Mouse (Mus musculus) lung, postnatal 0 days (tissue): ENCODE results near the gene Sec14l5. TPM values are rescaled to one million over a fixed set of nuclear protein-coding genes. Genes with fewer than 3 reads are reported as not detected.
A peak's percentile ranks its signal among the peaks of the same experiment; 100 is the strongest.

Source experiments
- ATAC-seq: fragments of 200-750 bp; cut with Nextera tagmentation; 2 replicates; pipeline ENCODE4 v1.8.0; 2017; ENCODE audit warnings: moderate library complexity
- DNase-seq: peaks from one replicate; pipeline ENCODE4 v3.0.0-alpha.2; 2016; ENCODE audit warnings: low spot score
- H3K27ac ChIP-seq: fragments of 300-500 bp; sonication (generic); 2 replicates; pipeline ENCODE4 v1.5.1; 2014; ENCODE audit warnings: antibody characterized with exemption, mild to moderate bottlenecking, low read length, mixed read lengths
- H3K27me3 ChIP-seq: fragments of 300-500 bp; sonication (generic); replicated peaks from 2 replicates; pipeline ENCODE4 v1.6.1; 2014; ENCODE audit warnings: low read length, mixed read lengths; ENCODE audit not compliant: insufficient read depth
- H3K36me3 ChIP-seq: fragments of 300-500 bp; sonication (generic); 2 replicates; pipeline ENCODE4 v1.6.1; 2014; ENCODE audit warnings: low read length, mixed read lengths; ENCODE audit not compliant: insufficient read depth
- H3K4me1 ChIP-seq: fragments of 300-500 bp; sonication (generic); 2 replicates; pipeline ENCODE4 v1.6.1; 2014; ENCODE audit warnings: antibody characterized with exemption, low read depth, low read length, mixed read lengths; ENCODE audit not compliant: insufficient read depth
- H3K4me2 ChIP-seq: fragments of 300-500 bp; sonication (generic); replicated peaks from 2 replicates; pipeline ENCODE4 v1.6.1; 2014; ENCODE audit warnings: low read depth, mild to moderate bottlenecking, low read length, moderate library complexity, mixed read lengths
- H3K4me3 ChIP-seq: fragments of 300-500 bp; sonication (generic); 2 replicates; pipeline ENCODE4 v1.5.1; 2014; ENCODE audit warnings: low read depth, low read length
- H3K9ac ChIP-seq: fragments of 300-500 bp; sonication (generic); replicated peaks from 2 replicates; pipeline ENCODE4 v1.6.1; 2014; ENCODE audit warnings: low read depth, mild to moderate bottlenecking
- H3K9me3 ChIP-seq: fragments of 300-500 bp; sonication (generic); 2 replicates; pipeline ENCODE4 v1.6.1; 2016; ENCODE audit warnings: low read length, mixed read lengths
- CTCF ChIP-seq: IDR thresholded peaks from 2 replicates; pipeline ENCODE4 v1.5.1; 2016; ENCODE audit warnings: antibody characterized with exemption, mild to moderate bottlenecking
- EP300 ChIP-seq: IDR thresholded peaks from 2 replicates; pipeline ENCODE4 v1.6.1; 2016; ENCODE audit warnings: antibody characterized with exemption, mild to moderate bottlenecking, control low read depth
- WGBS: fragments of 180-500 bp; shearing (Covaris S2); extraction: QIAGEN DNeasy Blood & Tissue Kit; methylation state at CpG from one replicate; pipeline ENCODE4 v1.1.7; 2014; 5-methylcytosine and 5-hydroxymethylcytosine counted together
- polyA plus RNA-seq: library from polyadenylated mRNA; unstranded; fragments of >200 nt; fragmentation: Nextera tagmentation; extraction: Ambion mirVana; gene quantifications from 2 replicates; pipeline ENCODE4 v1.2.1, GENCODE M21; 2015

Sec14l5 gene
- polyA plus RNA-seq, 1 experiment from 2014 or later, result 0.20 TPM

- H3K9ac ChIP-seq, result peak within 1 kb of the TSS; percentile 30
Measured at GRCm38 (mm10) chr16:5203668-5204433, 56.9 kb downstream of the Sec14l5 start, which contains the start of gene Nagpa. Gene Nagpa, minus strand, starts transcription at chr16:5204012.

GRCm38 (mm10) chr16:5205431-5205970, 58.6 kb downstream of the Sec14l5 start:
- Histone ChIP-seq H3K27me3 (no peaks in the 10 kb centered on the region), H3K9ac (no peak overlapping the region), H3K27ac (no peak overlapping the region), H3K4me3 (no peak overlapping the region), H3K4me2 (no peak overlapping the region), H3K36me3 (no peaks in the 10 kb centered on the region), H3K9me3 (no peaks in the 10 kb centered on the region), H3K4me1 (0 out of 2 replicates have a peak, but pooled peaks cover 5% of the 10 kb centered on the region)
- 86% methylated on average over 5 of the region's 5 CpGs for WGBS
- ATAC-seq (no peak), DNase-seq (no peak)
- no peak for TF ChIP-seq EP300
- TF ChIP-seq CTCF, result no peak

More at GRCm38 (mm10) chr16:5203668-5204433, 56.9 kb downstream of the Sec14l5 start, which contains the start of gene Nagpa:
- ATAC-seq (peak; percentile 95), DNase-seq (peak; percentile 93)
- TF ChIP-seq EP300 (no peak), CTCF (no peak)
- Histone ChIP-seq H3K27ac (no peak within 1 kb of the TSS; the same call in 1 of the 2 replicates), H3K4me3 (peak within 1 kb of the TSS; percentile 75), H3K4me1 (0 out of 2 replicates have a peak, but pooled peaks cover 5% of the 10 kb centered on the region), H3K36me3 (no peaks in the 10 kb centered on the region), H3K9me3 (no peaks in the 10 kb centered on the region), H3K27me3 (no peaks in the 10 kb centered on the region), H3K4me2 (peak within 1 kb of the TSS; percentile 100)
- 3% methylated on average over 36 of the region's 40 CpGs for WGBS

GRCm38 (mm10) chr16:5206051-5206450, 59.1 kb downstream of the Sec14l5 start:
- no peak overlapping the region for H3K9ac ChIP-seq
- no peaks in the 10 kb centered on the region for H3K9me3 ChIP-seq
- TF ChIP-seq CTCF (no peak), EP300 (no peak)
- H3K4me1 ChIP-seq, result 0 out of 2 replicates have a peak, but pooled peaks cover 5% of the 10 kb centered on the region
- WGBS, result 61% methylated on average over 5 of the region's 5 CpGs
- no peak overlapping the region for H3K4me3 ChIP-seq
- no peak for DNase-seq
- no peaks in the 10 kb centered on the region for H3K27me3 ChIP-seq
- no peak overlapping the region for H3K27ac ChIP-seq
- no peak overlapping the region for H3K4me2 ChIP-seq
- ATAC-seq, result no peak
- no peaks in the 10 kb centered on the region for H3K36me3 ChIP-seq

DNA sequence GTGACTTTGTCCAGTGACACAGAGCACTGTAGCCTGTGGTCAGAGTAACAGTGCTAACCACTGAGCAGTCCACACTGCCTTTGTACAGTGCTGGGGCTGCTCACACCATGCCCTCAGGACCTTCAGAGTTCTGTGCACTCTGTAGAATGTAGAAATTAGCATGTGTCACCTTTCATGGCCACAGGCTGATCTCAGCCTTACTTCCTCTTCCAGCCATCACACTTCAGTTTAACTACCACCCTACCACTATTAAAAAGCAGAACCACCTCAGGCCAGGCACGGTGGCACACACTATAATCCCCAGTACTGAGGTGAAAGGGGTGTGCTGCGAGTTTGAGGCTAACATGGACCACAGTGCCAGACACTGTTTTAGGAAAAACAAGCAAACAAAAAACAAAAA, 63.5 kb downstream of the Sec14l5 start:
- no peak overlapping the region for H3K4me3 ChIP-seq
- no peaks in the 10 kb centered on the region for H3K9me3 ChIP-seq
- no peak for TF ChIP-seq CTCF
- TF ChIP-seq EP300, result no peak
- no peaks in the 10 kb centered on the region for H3K36me3 ChIP-seq
- H3K27me3 ChIP-seq, result no peaks in the 10 kb centered on the region
- no peak for DNase-seq
- WGBS, result 72% methylated on average over 2 of the region's 2 CpGs
- H3K4me2 ChIP-seq, result no peak overlapping the region
- no peak overlapping the region for H3K9ac ChIP-seq
- no peak overlapping the region for H3K27ac ChIP-seq
- no peaks in the 10 kb centered on the region for H3K4me1 ChIP-seq
- ATAC-seq, result no peak; the same call in 1 of the 2 replicates

DNA sequence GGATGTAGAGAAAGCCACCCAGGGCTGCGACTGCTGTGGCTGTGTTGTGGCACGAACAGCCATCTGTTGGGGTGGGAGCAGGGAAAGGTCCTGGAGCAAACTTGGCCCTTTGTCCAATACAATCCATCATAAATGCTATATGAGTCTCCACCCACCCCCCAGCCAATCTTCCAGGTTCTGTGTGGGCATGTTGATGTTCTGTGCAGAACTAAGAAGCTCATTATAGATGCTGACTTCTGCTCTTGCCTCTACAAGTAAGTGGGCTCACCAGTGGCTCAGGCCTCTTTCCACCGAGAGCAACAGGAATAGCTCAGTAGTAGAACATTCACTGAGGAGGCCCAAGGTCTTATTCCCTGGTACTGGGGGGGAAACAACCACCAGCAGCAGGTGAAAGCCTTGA, 65.2 kb downstream of the Sec14l5 start:
- ATAC-seq, result no peak
- Histone ChIP-seq H3K9ac (no peak overlapping the region), H3K27me3 (no peaks in the 10 kb centered on the region), H3K4me1 (no peaks in the 10 kb centered on the region; the same call in 1 of the 2 replicates), H3K36me3 (no peaks in the 10 kb centered on the region), H3K4me2 (no peak overlapping the region), H3K4me3 (no peak overlapping the region), H3K27ac (no peak overlapping the region), H3K9me3 (no peaks in the 10 kb centered on the region)
- no peak for TF ChIP-seq CTCF
- no peak for TF ChIP-seq EP300
- WGBS, result 76% methylated on average over 3 of the region's 3 CpGs
- DNase-seq, result no peak

DNA sequence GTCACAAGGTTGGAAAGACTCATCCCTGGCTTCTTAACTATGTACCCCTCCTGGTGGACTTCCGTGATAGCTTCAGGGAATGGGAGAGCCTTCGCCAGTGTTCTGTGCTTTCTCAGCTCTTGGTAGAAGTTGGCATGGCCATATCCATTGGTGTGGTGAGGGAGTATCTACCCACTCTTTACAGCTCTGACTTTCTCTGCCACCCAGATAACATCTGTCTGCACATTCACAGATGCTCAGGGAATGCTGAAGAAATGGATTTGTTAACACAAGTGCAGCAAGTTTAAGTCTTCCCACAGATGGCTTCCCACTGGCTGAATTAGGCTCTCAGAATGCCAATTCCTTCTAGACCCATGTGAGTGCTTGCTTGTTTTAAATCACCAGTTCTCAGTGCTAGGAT, 67.2 kb downstream of the Sec14l5 start:
- no peak overlapping the region for H3K9ac ChIP-seq
- TF ChIP-seq EP300 (no peak), CTCF (no peak)
- no peak overlapping the region for H3K4me3 ChIP-seq
- 92% methylated on average over 2 of the region's 2 CpGs for WGBS
- DNase-seq (no peak), ATAC-seq (no peak)
- no peaks in the 10 kb centered on the region for H3K27me3 ChIP-seq
- no peaks in the 10 kb centered on the region for H3K9me3 ChIP-seq
- no peaks in the 10 kb centered on the region for H3K36me3 ChIP-seq
- no peak overlapping the region for H3K27ac ChIP-seq
- H3K4me1 ChIP-seq, result no peaks in the 10 kb centered on the region; the same call in 1 of the 2 replicates
- no peak overlapping the region for H3K4me2 ChIP-seq
